Mouse (Mus musculus) kidney, embryonic 14.5 days (tissue): Measurements from ENCODE around the gene Pmpcb. TPM values are rescaled to one million over a fixed set of nuclear protein-coding genes. Genes with fewer than 3 reads are reported as not detected.
"Not testable (repeated sequence)": the region's sequence is repeated elsewhere in the genome, so short reads cannot be mapped to it uniquely, and the experiment has no call there.

Source experiments
- ATAC-seq: fragments of 200-750 bp; cut with Nextera tagmentation; 2 replicates; pipeline ENCODE4 v1.8.0; 2017; ENCODE audit warnings: moderate number of reproducible peaks, mild to moderate bottlenecking, moderate TSS enrichment, moderate library complexity; ENCODE audit not compliant: low FRiP score, low TSS enrichment
- H3K27ac ChIP-seq: fragments of 300-500 bp; sonication (generic); 2 replicates; pipeline ENCODE4 v1.5.1; 2014; ENCODE audit warnings: low read depth, mild to moderate bottlenecking, low read length, moderate library complexity, mixed read lengths
- H3K27me3 ChIP-seq: fragments of 300-500 bp; sonication (generic); 2 replicates; pipeline ENCODE4 v1.6.1; 2014; ENCODE audit warnings: mild to moderate bottlenecking, low read length; ENCODE audit not compliant: control insufficient read depth, insufficient read depth
- H3K36me3 ChIP-seq: fragments of 300-500 bp; sonication (generic); 2 replicates; pipeline ENCODE4 v1.6.1; 2014; ENCODE audit warnings: low read length, mixed read lengths; ENCODE audit not compliant: control insufficient read depth, insufficient read depth
- H3K4me1 ChIP-seq: fragments of 300-500 bp; sonication (generic); 2 replicates; pipeline ENCODE4 v1.6.1; 2014; ENCODE audit warnings: low read length, mixed read lengths; ENCODE audit not compliant: control insufficient read depth, insufficient read depth
- H3K4me2 ChIP-seq: fragments of 300-500 bp; sonication (generic); replicated peaks from 2 replicates; pipeline ENCODE4 v1.6.1; 2014; ENCODE audit warnings: low read depth, mild to moderate bottlenecking, low read length
- H3K4me3 ChIP-seq: fragments of 300-500 bp; sonication (generic); 2 replicates; pipeline ENCODE4 v1.5.1; 2014; ENCODE audit warnings: mild to moderate bottlenecking, low read length
- H3K9ac ChIP-seq: fragments of 300-500 bp; sonication (generic); 2 replicates; pipeline ENCODE4 v1.6.1; 2014; ENCODE audit warnings: low read depth, mild to moderate bottlenecking, low read length, moderate library complexity
- H3K9me3 ChIP-seq: fragments of 300-500 bp; sonication (generic); 2 replicates; pipeline ENCODE4 v1.6.1; 2016; ENCODE audit warnings: low read length; ENCODE audit not compliant: control insufficient read depth
- WGBS: fragments of 180-500 bp; shearing (Covaris S2); extraction: QIAGEN DNeasy Blood & Tissue Kit; methylation state at CpG from one replicate; pipeline ENCODE4 v1.1.7; 2014; 5-methylcytosine and 5-hydroxymethylcytosine counted together
- polyA plus RNA-seq: library from polyadenylated mRNA; unstranded; fragments of >200 nt; fragmentation: Nextera tagmentation; extraction: Ambion mirVana; gene quantifications from 2 replicates; pipeline ENCODE4 v1.2.1, GENCODE M21; 2014

Pmpcb gene
- polyA plus RNA-seq, 1 experiment from 2014 or later = 101 TPM

DNA sequence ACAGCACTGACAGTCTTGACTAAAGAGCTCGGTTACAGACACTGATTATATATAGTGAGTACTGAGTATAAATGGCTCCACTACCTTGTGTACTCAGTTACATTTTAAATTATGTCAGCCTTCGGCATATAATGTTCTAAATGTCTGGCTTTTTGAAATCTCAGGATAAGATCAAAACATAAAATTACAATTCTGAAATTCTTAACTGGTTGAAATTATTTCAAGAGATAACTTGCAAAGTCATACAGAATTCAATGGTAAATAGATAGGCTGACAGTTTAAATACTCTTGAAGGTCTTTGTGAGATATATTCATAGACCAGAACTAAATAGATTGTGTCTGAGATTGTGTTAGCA lies 35.0 kb upstream of the Pmpcb start:
- H3K27ac ChIP-seq = peak overlapping the region; percentile 90
- no peaks in the 10 kb centered on the region for H3K9me3 ChIP-seq
- H3K4me3 ChIP-seq = peak overlapping the region; percentile 57
- H3K27me3 ChIP-seq = no peaks in the 10 kb centered on the region
- H3K4me1 ChIP-seq = no peaks in the 10 kb centered on the region
- no peaks in the 10 kb centered on the region for H3K36me3 ChIP-seq
- peak overlapping the region; percentile 69 for H3K9ac ChIP-seq
- H3K4me2 ChIP-seq = peak overlapping the region; percentile 44
- WGBS = 65% methylated on average over 2 of the region's 2 CpGs
- ATAC-seq = no peak

DNA sequence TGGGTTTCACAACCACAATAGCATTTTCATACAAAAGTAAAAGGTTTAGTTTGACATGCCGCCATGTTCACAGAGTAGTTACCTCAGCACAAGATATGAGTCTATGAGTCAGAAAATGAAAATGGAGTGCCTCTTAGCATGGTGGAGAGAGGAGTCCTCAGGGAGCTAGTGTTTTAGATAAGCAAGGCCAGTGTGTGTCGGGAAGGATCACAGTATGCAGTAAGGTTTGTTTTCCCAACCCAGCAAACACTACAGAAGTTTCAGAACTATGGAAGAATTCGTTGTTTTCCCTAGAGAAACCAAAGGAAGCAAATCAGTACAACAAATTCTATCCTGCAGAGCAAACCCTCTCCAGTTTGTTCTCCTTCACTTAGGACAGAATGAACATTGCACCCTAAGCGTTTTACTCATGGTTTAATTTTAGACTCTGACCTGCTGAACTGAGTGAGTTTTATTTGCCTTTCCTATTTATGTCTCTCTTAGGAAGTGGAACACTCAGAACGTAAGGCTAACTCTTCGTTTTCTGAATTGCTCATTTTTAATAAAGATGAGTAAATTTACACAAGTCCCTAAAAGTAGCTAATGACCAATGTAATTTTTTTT lies 34.0 kb upstream of the Pmpcb start:
- 82% methylated on average over 6 of the region's 6 CpGs for WGBS
- Histone ChIP-seq H3K4me3 (no peak overlapping the region), H3K27ac (no peak overlapping the region), H3K27me3 (no peaks in the 10 kb centered on the region), H3K36me3 (no peaks in the 10 kb centered on the region), H3K4me1 (no peaks in the 10 kb centered on the region), H3K9ac (no peak overlapping the region), H3K4me2 (no peak overlapping the region), H3K9me3 (no peaks in the 10 kb centered on the region)
- ATAC-seq = no peak

DNA sequence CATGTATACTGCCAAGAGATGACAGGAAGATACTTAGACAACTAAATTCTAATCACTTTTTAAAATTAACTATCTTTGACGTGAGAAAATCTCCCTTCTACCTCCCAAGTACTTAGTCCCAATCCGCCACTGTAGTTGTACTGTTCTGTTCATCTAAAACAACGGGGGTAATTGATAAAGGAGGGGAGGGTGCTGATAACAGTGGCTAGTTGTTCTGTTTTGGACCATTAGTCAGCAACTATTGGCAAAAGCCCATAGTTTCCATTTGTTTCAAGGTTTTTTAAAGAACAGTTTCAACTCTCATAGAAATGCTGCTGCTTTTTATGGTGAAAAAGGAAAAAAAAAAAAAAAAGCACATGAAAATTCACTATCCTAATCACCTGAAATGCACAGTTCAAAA lies 33.2 kb upstream of the Pmpcb start:
- no peak overlapping the region for H3K4me2 ChIP-seq
- no peak overlapping the region for H3K4me3 ChIP-seq
- WGBS = 81% methylated on average over 3 of the region's 3 CpGs
- H3K27ac ChIP-seq = no peak overlapping the region
- H3K9ac ChIP-seq = no peak overlapping the region
- no peaks in the 10 kb centered on the region for H3K9me3 ChIP-seq
- no peaks in the 10 kb centered on the region for H3K36me3 ChIP-seq
- H3K4me1 ChIP-seq = no peaks in the 10 kb centered on the region
- H3K27me3 ChIP-seq = no peaks in the 10 kb centered on the region
- ATAC-seq = no peak

DNA sequence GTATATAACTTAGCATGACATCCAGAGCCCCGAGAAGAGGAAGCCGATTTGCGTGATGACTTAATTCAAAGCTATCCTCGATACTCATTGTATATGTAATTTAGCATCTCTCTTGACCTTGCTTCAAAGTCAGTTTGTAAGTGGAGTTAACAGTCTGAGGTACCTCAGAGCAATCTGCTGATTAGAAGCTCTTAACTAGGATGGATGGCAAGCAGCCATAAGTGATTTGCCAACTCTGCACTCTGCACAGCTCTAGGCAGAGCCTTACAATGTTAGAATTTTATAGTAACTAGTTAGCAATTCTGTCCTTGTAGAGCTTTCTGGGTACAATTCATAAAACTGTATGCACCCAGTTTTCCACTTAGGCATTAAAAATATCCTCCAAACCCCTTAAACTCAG lies 30.4 kb upstream of the Pmpcb start:
- H3K27ac ChIP-seq = no peak overlapping the region
- no peak overlapping the region for H3K4me3 ChIP-seq
- no peak overlapping the region for H3K4me2 ChIP-seq
- no peaks in the 10 kb centered on the region for H3K9me3 ChIP-seq
- H3K36me3 ChIP-seq = no peaks in the 10 kb centered on the region
- no peaks in the 10 kb centered on the region for H3K4me1 ChIP-seq
- H3K27me3 ChIP-seq = no peaks in the 10 kb centered on the region
- 93% methylated on average over 4 of the region's 4 CpGs for WGBS
- H3K9ac ChIP-seq = no peak overlapping the region
- no peak for ATAC-seq

DNA sequence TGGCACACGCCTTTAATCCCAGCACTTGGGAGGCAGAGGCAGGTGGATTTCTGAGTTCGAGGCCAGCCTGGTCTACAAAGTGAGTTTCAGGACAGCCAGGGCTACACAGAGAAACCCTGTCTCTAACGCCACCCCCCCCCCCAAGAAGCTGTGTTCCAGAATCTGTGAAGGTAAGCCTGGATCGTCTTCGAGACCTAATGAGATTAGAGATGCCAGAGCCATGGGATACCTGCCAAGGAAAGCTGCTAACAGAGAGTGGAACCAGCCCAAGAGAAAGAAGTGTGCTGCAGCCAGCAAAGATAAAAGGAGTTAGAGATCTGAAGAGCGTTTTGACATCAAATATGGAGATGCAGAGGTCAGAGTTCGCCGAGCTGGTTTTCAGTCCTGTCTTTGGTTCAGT lies 28.9 kb upstream of the Pmpcb start:
- not testable (repeated sequence) for H3K9me3 ChIP-seq, H3K9ac ChIP-seq, H3K4me2 ChIP-seq, H3K27me3 ChIP-seq, ATAC-seq, H3K4me1 ChIP-seq, H3K36me3 ChIP-seq, H3K27ac ChIP-seq, H3K4me3 ChIP-seq
- 90% methylated on average over 8 of the region's 8 CpGs for WGBS

GRCm38 (mm10) chr5:21712127-21712715 lies 24.7 kb upstream of the Pmpcb start:
- no peak overlapping the region for H3K4me3 ChIP-seq
- no peaks in the 10 kb centered on the region for H3K36me3 ChIP-seq
- ATAC-seq = no peak
- H3K4me1 ChIP-seq = no peaks in the 10 kb centered on the region
- H3K4me2 ChIP-seq = no peak overlapping the region
- no peak overlapping the region for H3K9ac ChIP-seq
- H3K27ac ChIP-seq = no peak overlapping the region
- H3K27me3 ChIP-seq = no peaks in the 10 kb centered on the region
- H3K9me3 ChIP-seq = no peaks in the 10 kb centered on the region
- WGBS = 46% methylated on average over 13 of the region's 13 CpGs

DNA sequence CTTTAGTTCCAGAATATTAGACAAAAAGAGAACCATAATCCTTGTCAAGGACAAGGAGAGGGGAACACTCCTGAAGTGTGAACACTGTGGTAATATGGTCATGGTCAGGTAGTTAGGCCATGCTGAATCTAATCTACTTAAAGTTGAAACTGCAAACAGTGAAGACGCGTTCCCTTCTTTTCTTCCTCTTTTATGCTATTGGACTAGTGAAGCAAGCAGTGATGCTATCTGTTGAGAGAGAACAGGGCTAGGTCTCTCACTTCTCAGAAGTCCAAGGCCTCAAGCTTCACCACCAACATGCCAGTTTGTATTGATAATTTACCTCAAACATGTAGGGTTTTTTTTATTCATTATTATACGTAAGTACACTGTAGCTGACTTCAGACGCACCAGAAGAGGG lies 22.5 kb upstream of the Pmpcb start:
- no peak for ATAC-seq
- no peak overlapping the region for H3K27ac ChIP-seq
- H3K4me3 ChIP-seq = no peak overlapping the region
- no peaks in the 10 kb centered on the region for H3K4me1 ChIP-seq
- H3K4me2 ChIP-seq = no peak overlapping the region
- H3K9me3 ChIP-seq = no peaks in the 10 kb centered on the region
- no peak overlapping the region for H3K9ac ChIP-seq
- H3K36me3 ChIP-seq = no peaks in the 10 kb centered on the region
- 91% methylated on average over 4 of the region's 4 CpGs for whole genome bisulfite sequencing
- H3K27me3 ChIP-seq = no peaks in the 10 kb centered on the region

DNA sequence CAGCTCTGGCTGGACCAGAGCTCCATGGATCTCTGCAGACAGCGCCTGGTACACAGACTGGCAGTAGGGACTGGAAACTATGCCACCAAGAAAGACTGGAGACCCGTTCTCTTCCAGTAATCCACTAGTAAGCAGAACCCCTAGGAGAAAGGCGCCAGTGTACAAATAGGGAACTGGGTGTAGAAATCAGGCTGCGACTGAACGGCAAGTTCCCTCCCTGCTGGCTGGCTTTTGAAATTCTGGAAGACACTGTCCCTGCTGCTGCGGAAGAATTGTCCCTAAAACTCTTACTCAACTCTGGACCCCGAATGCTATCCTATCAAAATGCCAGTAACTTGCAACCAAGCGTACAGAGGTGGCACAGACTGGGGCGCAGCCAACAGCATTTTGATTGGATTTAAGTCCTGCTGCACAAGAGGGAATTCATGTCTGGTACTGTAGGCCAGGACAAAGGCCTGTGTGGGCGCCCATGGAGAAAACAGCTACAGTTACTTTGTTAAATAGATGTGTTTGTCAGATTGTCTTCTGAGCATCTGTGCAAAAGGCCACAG lies 19.7 kb upstream of the Pmpcb start:
- Histone ChIP-seq H3K9me3 (no peaks in the 10 kb centered on the region), H3K4me2 (no peak overlapping the region), H3K27me3 (no peaks in the 10 kb centered on the region), H3K36me3 (no peaks in the 10 kb centered on the region), H3K9ac (no peak overlapping the region), H3K4me3 (no peak overlapping the region), H3K4me1 (no peaks in the 10 kb centered on the region), H3K27ac (no peak overlapping the region)
- WGBS = 87% methylated on average over 10 of the region's 10 CpGs
- no peak for ATAC-seq

- H3K27ac ChIP-seq = no peak overlapping the region
- H3K4me2 ChIP-seq = no peak overlapping the region
- WGBS = 79% methylated on average over 5 of the region's 5 CpGs
- no peaks in the 10 kb centered on the region for H3K36me3 ChIP-seq
- H3K4me3 ChIP-seq = no peak overlapping the region
- no peak overlapping the region for H3K9ac ChIP-seq
- no peak for ATAC-seq
- no peaks in the 10 kb centered on the region for H3K9me3 ChIP-seq
- no peaks in the 10 kb centered on the region for H3K27me3 ChIP-seq
- no peaks in the 10 kb centered on the region for H3K4me1 ChIP-seq
Measured at GRCm38 (mm10) chr5:21718546-21718945, 18.4 kb upstream of the Pmpcb start.
